Mouse (Mus musculus): ENCODE results near the gene Lzts2. TPM values are rescaled to one million over a fixed set of nuclear protein-coding genes. Genes with fewer than 3 reads are reported as not detected.

Gene Lzts2
- polyA plus RNA-seq, 1 experiment, result 87.8 TPM

GRCm38 (mm10) chr19:45049523-45049922 is 35.3 kb downstream of the Lzts2 start:
- no peak for DNase-seq (ENCODE audit: low read depth)

GRCm38 (mm10) chr19:45053451-45053850 is 39.2 kb downstream of the Lzts2 start:
- DNase-seq (ENCODE audit: low read depth), result no peak

GRCm38 (mm10) chr19:45054892-45055690 is 40.9 kb downstream of the Lzts2 start:
- DNase-seq (ENCODE audit: low read depth), result no peak

- DNase-seq (ENCODE audit: low read depth), result no peak
Observed at GRCm38 (mm10) chr19:45056364-45056763, 42.1 kb downstream of the Lzts2 start.

- no peak for DNase-seq (ENCODE audit: low read depth)
Observed at GRCm38 (mm10) chr19:45056908-45057698, 42.9 kb downstream of the Lzts2 start.

- DNase-seq (ENCODE audit: low read depth), result no peak
Observed at GRCm38 (mm10) chr19:45057724-45058112, 43.5 kb downstream of the Lzts2 start.

- DNase-seq (ENCODE audit: low read depth), result peak; percentile 86
Observed at GRCm38 (mm10) chr19:45058113-45058839, 44.1 kb downstream of the Lzts2 start.

- DNase-seq (ENCODE audit: low read depth), result no peak
Observed at GRCm38 (mm10) chr19:45058841-45059240, 44.6 kb downstream of the Lzts2 start.

- no peak for DNase-seq (ENCODE audit: low read depth)
Observed at GRCm38 (mm10) chr19:45063565-45064292, 49.5 kb downstream of the Lzts2 start.

GRCm38 (mm10) chr19:45065226-45065625 is 51.0 kb downstream of the Lzts2 start:
- DNase-seq (ENCODE audit: low read depth), result no peak

GRCm38 (mm10) chr19:45067170-45067569 is 53.0 kb downstream of the Lzts2 start:
- no peak for DNase-seq (ENCODE audit: low read depth)

- DNase-seq (ENCODE audit: low read depth), result no peak
Observed at GRCm38 (mm10) chr19:45067758-45068510, 53.7 kb downstream of the Lzts2 start.

GRCm38 (mm10) chr19:45073871-45074542 is 59.8 kb downstream of the Lzts2 start:
- no peak for DNase-seq (ENCODE audit: low read depth)

- no peak for DNase-seq (ENCODE audit: low read depth)
Observed at GRCm38 (mm10) chr19:45074580-45075322, 60.5 kb downstream of the Lzts2 start, which contains the start of gene Kazald1. TSS of gene Kazald1 (plus strand) at chr19:45075241.

- DNase-seq (ENCODE audit: low read depth), result no peak
Observed at GRCm38 (mm10) chr19:45075323-45076035, 61.3 kb downstream of the Lzts2 start.

GRCm38 (mm10) chr19:45076036-45076575 is 61.9 kb downstream of the Lzts2 start:
- DNase-seq (ENCODE audit: low read depth), result no peak
